Mouse (Mus musculus) kidney, adult 2 months (tissue): ENCODE measurements at regions not wholly inside any gene's neighbourhood (a gene's known extent, or its start where the extent isn't known, plus 50 kb on each side); places are given as distances from the start of the nearest gene placed in this dataset.

Source experiments
- CTCF ChIP-seq: fragments of 200-500 bp; conservative IDR thresholded peaks from 2 replicates; pipeline ENCODE4 v1.5.1; 2011; ENCODE audit warnings: low read depth, mild to moderate bottlenecking, control low read depth, low read length, moderate library complexity, mixed read lengths; ENCODE audit not compliant: insufficient read depth, insufficient read length
- POLR2A ChIP-seq: fragments of 200-500 bp; IDR thresholded peaks from one replicate; pipeline ENCODE4 v1.6.1; 2011; ENCODE audit warnings: low read depth, low read length, control low read depth

- TF ChIP-seq POLR2A (no peak), CTCF (no peak)
Observed at GRCm38 (mm10) chr17:9723484-9723883, 54.0 kb upstream of the Pabpc6 start.
